Mouse (Mus musculus): ENCODE measurements around the gene Efna2. TPM values are rescaled to one million over a fixed set of nuclear protein-coding genes. Genes with fewer than 3 reads are reported as not detected.

The Efna2 gene
- total and polyA plus RNA-seq, 2 experiments from 2014 or later = 23.2 to 32.8 TPM

- WGBS = 79% methylated on average over 29 of the region's 29 CpGs
- Histone ChIP-seq H3K27me3 (ENCODE audit: insufficient read depth, low read length) (no peaks in the 10 kb centered on the region), H3K9me3 (ENCODE audit: low read length) (no peaks in the 10 kb centered on the region), H3K4me1 (ENCODE audit: insufficient read depth, low read length) (peaks cover 30% of the 10 kb centered on the region), H3K4me2 (ENCODE audit: low read depth, low read length) (no peak overlapping the region), H3K4me3 (ENCODE audit: low read length) (no peak overlapping the region), H3K36me3 (ENCODE audit: insufficient read depth, low read length) (peaks cover 40% of the 10 kb centered on the region), H3K9ac (replicated peaks; ENCODE audit: low read length) (no peak overlapping the region; the same call in 1 of the 2 replicates), H3K27ac (peak overlapping the region; percentile 96)
- ATAC-seq (no peak), DNase-seq (ENCODE audit: low spot score) (no peak)
- no peak for TF ChIP-seq CTCF (IDR thresholded peaks at IDR 0.05; ENCODE audit: low read depth)
Measured at GRCm38 (mm10) chr10:80156002-80156751, 23.1 kb upstream of the Efna2 start.

- no peak overlapping the region for H3K4me3 ChIP-seq (ENCODE audit: low read length)
- H3K27me3 ChIP-seq (ENCODE audit: insufficient read depth, low read length) = no peaks in the 10 kb centered on the region
- no peaks in the 10 kb centered on the region for H3K9me3 ChIP-seq (ENCODE audit: low read length)
- H3K27ac ChIP-seq = peak overlapping the region; percentile 96
- 43% methylated on average over 7 of the region's 7 CpGs for WGBS
- no peak overlapping the region; the same call in 1 of the 2 replicates for H3K9ac ChIP-seq (replicated peaks; ENCODE audit: low read length)
- peaks cover 30% of the 10 kb centered on the region for H3K4me1 ChIP-seq (ENCODE audit: insufficient read depth, low read length)
- no peak for ATAC-seq
- H3K36me3 ChIP-seq (ENCODE audit: insufficient read depth, low read length) = peaks cover 40% of the 10 kb centered on the region
- no peak for DNase-seq (ENCODE audit: low spot score)
- no peak overlapping the region for H3K4me2 ChIP-seq (ENCODE audit: low read depth, low read length)
- TF ChIP-seq CTCF (IDR thresholded peaks at IDR 0.05; ENCODE audit: low read depth) = no peak
Measured at GRCm38 (mm10) chr10:80156752-80157053, 22.6 kb upstream of the Efna2 start.

- Histone ChIP-seq H3K36me3 (ENCODE audit: insufficient read depth, low read length) (peaks cover 40% of the 10 kb centered on the region), H3K4me1 (ENCODE audit: insufficient read depth, low read length) (peaks cover 24% of the 10 kb centered on the region), H3K9me3 (ENCODE audit: low read length) (no peaks in the 10 kb centered on the region), H3K4me3 (ENCODE audit: low read length) (no peak overlapping the region), H3K27me3 (ENCODE audit: insufficient read depth, low read length) (no peaks in the 10 kb centered on the region), H3K9ac (replicated peaks; ENCODE audit: low read length) (0 out of 2 replicates have a peak overlapping the region, but pooled peaks have one; percentile 9), H3K27ac (peak overlapping the region; percentile 96), H3K4me2 (ENCODE audit: low read depth, low read length) (no peak overlapping the region)
- WGBS = 36% methylated on average over 15 of the region's 15 CpGs
- DNase-seq (ENCODE audit: low spot score) (peak; percentile 46), ATAC-seq (no peak)
- no peak for TF ChIP-seq CTCF (IDR thresholded peaks at IDR 0.05; ENCODE audit: low read depth)
Measured at GRCm38 (mm10) chr10:80157141-80157929, 21.9 kb upstream of the Efna2 start.

- WGBS = 19% methylated on average over 18 of the region's 18 CpGs
Measured at GRCm38 (mm10) chr10:80158307-80158986, 20.8 kb upstream of the Efna2 start.

GRCm38 (mm10) chr10:80159021-80159560, 20.2 kb upstream of the Efna2 start:
- ATAC-seq (no peak; the same call in 1 of the 2 replicates), DNase-seq (ENCODE audit: low spot score) (peak; percentile 59)
- Histone ChIP-seq H3K27me3 (ENCODE audit: insufficient read depth, low read length) (no peaks in the 10 kb centered on the region), H3K27ac (peak overlapping the region; percentile 96), H3K4me3 (ENCODE audit: low read length) (peak overlapping the region; percentile 33), H3K9ac (replicated peaks; ENCODE audit: low read length) (peak overlapping the region; percentile 22; the same call in 1 of the 2 replicates), H3K4me1 (ENCODE audit: insufficient read depth, low read length) (peaks cover 13% of the 10 kb centered on the region), H3K36me3 (ENCODE audit: insufficient read depth, low read length) (peaks cover 29% of the 10 kb centered on the region), H3K4me2 (ENCODE audit: low read depth, low read length) (peak overlapping the region; percentile 57), H3K9me3 (ENCODE audit: low read length) (no peaks in the 10 kb centered on the region)
- TF ChIP-seq CTCF (IDR thresholded peaks at IDR 0.05; ENCODE audit: low read depth) = no peak
- 8% methylated on average over 12 of the region's 12 CpGs for WGBS

More at GRCm38 (mm10) chr10:80158307-80158986, 20.8 kb upstream of the Efna2 start:
- Histone ChIP-seq H3K36me3 (ENCODE audit: insufficient read depth, low read length) (peaks cover 35% of the 10 kb centered on the region), H3K9ac (replicated peaks; ENCODE audit: low read length) (no peak overlapping the region), H3K4me1 (ENCODE audit: insufficient read depth, low read length) (peaks cover 13% of the 10 kb centered on the region), H3K27ac (peak overlapping the region; percentile 96), H3K4me2 (ENCODE audit: low read depth, low read length) (no peak overlapping the region), H3K27me3 (ENCODE audit: insufficient read depth, low read length) (no peaks in the 10 kb centered on the region), H3K9me3 (ENCODE audit: low read length) (no peaks in the 10 kb centered on the region), H3K4me3 (ENCODE audit: low read length) (no peak overlapping the region)
- peak; percentile 43 for DNase-seq (ENCODE audit: low spot score)
- no peak for ATAC-seq
- no peak for TF ChIP-seq CTCF (IDR thresholded peaks at IDR 0.05; ENCODE audit: low read depth)
